Mouse (Mus musculus) ES-E14 (cell line): ENCODE measurements around the gene Parp2. TPM values are rescaled to one million over a fixed set of nuclear protein-coding genes. Genes with fewer than 3 reads are reported as not detected.

Experiments
- DNase-seq: peaks from one replicate; pipeline ENCODE4 v3.0.0-alpha.2; 2013; ENCODE audit warnings: low read depth, low spot score
- H3K27ac ChIP-seq: 2 replicates; pipeline ENCODE4 v1.5.1; 2012; ENCODE audit warnings: low read depth, mild to moderate bottlenecking, low read length, moderate library complexity, mixed read lengths; ENCODE audit not compliant: poor library complexity, insufficient read depth, severe bottlenecking
- H3K36me3 ChIP-seq: 2 replicates; pipeline ENCODE4 v1.6.1; 2012; ENCODE audit warnings: mild to moderate bottlenecking, low read length, moderate library complexity, mixed read lengths; ENCODE audit not compliant: control insufficient read depth, poor library complexity, insufficient read depth, severe bottlenecking
- H3K4me1 ChIP-seq, 2 experiments: fragments of 150-350 bp in 1 of 2; sonication (generic) in 1 of 2; 2 replicates each; pipeline ENCODE4 v1.6.1; 2012; ENCODE audit warnings: low read length in 2 of 2, mild to moderate bottlenecking in 1 of 2, mixed read lengths in 1 of 2; ENCODE audit not compliant: control insufficient read depth in 2 of 2, insufficient read depth in 2 of 2, poor library complexity in 1 of 2
- H3K4me3 ChIP-seq, 2 experiments: fragments of 150-350 bp in 1 of 2; sonication (generic) in 1 of 2; 2 replicates each; pipeline ENCODE4 v1.5.1; 2012; ENCODE audit warnings: low read length in 2 of 2, low read depth in 1 of 2, mild to moderate bottlenecking in 1 of 2, mixed read lengths in 1 of 2; ENCODE audit not compliant: insufficient read depth in 1 of 2, poor library complexity in 1 of 2, severe bottlenecking in 1 of 2
- H3K9ac ChIP-seq: 2 replicates; pipeline ENCODE4 v1.6.1; 2012; ENCODE audit warnings: low read depth, mild to moderate bottlenecking, low read length, mixed read lengths; ENCODE audit not compliant: poor library complexity, insufficient read depth, severe bottlenecking
- H3K9me3 ChIP-seq: fragments of 150-350 bp; sonication (generic); 2 replicates; pipeline ENCODE4 v1.6.1; 2012; ENCODE audit warnings: low read depth, mild to moderate bottlenecking, low read length; ENCODE audit not compliant: control insufficient read depth, insufficient read depth
- CHD2 ChIP-seq: IDR thresholded peaks from 2 replicates; pipeline ENCODE4 v1.6.1; 2014; ENCODE audit warnings: mild to moderate bottlenecking, low read depth, low read length, inconsistent platforms
- HCFC1 ChIP-seq: IDR thresholded peaks from 2 replicates; pipeline ENCODE4 v1.6.1; 2012; ENCODE audit warnings: low read length, inconsistent platforms, borderline replicate concordance; ENCODE audit not compliant: insufficient read depth
- MAFK ChIP-seq: IDR thresholded peaks from 2 replicates; pipeline ENCODE4 v1.6.1; 2014; ENCODE audit warnings: mild to moderate bottlenecking, low read depth, low read length, inconsistent platforms; ENCODE audit not compliant: insufficient read depth
- ZC3H11A ChIP-seq: IDR thresholded peaks from 2 replicates; pipeline ENCODE4 v1.6.1; 2012; ENCODE audit warnings: low read depth, mild to moderate bottlenecking, inconsistent platforms, low read length, borderline replicate concordance
- ZNF384 ChIP-seq: IDR thresholded peaks from 2 replicates; pipeline ENCODE4 v1.6.1; 2012; ENCODE audit warnings: low read depth, low read length, inconsistent platforms
- in situ Hi-C, 2 experiments: fragments of 600-800 bp; cut with MboI; formaldehyde crosslinking; loops; one replicate each; pipeline ENCODE4 v1.15.1; 2025; ENCODE audit warnings: low sequenced_read_pairs in 2 of 2, inconsistent platforms in 1 of 2; ENCODE audit not compliant: unreplicated experiment in 2 of 2
- total RNA-seq: library from RNA; depleted of rRNA; stranded (reverse); fragments of 300-350 nt; gene quantifications from 2 replicates; pipeline ENCODE4 v1.2.3, GENCODE M21; 2012; rRNA removed

Gene Parp2
- total RNA-seq, 1 experiment, result 44.7 TPM

DNA sequence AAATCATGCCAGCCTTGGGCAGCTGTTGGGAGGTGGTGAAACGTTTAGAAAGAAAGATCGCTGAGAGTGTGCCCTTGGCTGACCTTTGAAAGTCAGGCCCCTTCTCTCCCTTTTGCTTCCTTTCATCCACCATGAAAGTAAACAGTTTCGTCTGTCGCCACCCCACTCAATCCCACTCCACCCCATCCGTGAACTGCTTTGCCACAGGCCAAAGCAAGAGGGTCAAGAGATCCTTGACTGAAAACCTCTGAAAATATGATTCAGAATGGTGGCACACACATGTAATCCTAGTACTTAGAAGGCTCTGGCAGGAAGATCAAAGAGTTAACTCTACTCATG, 63.1 kb downstream of the Parp2 start:
- TF ChIP-seq ZNF384 (no peak), ZC3H11A (no peak), CHD2 (no peak), MAFK (no peak), HCFC1 (no peak)
- H3K4me1 ChIP-seq, result 0 out of 4 replicates have a peak, but pooled peaks cover 0 to under 1% of the 10 kb centered on the region in 2 experiments
- H3K9ac ChIP-seq, result peak overlapping the region; percentile 79
- H3K4me3 ChIP-seq, result peak overlapping the region; percentile 75 to 80
- H3K36me3 ChIP-seq, result no peaks in the 10 kb centered on the region; the same call in 1 of the 2 replicates
- no peaks in the 10 kb centered on the region for H3K9me3 ChIP-seq
- no peak for DNase-seq
- in situ Hi-C loops, result no loop called here
- H3K27ac ChIP-seq, result peak overlapping the region; percentile 75

Other genes starting within 250 kb of the Parp2 start
- not detected in 2 replicates for gene Olfr744, start 193.0 kb upstream of the Parp2 start, total RNA-seq
- gene Olfr745, start 168.5 kb upstream of the Parp2 start, total RNA-seq, result not detected in 2 replicates
- not detected in 2 replicates for gene Olfr746, start 160.8 kb upstream of the Parp2 start, total RNA-seq
- gene Olfr747, start 114.6 kb upstream of the Parp2 start, total RNA-seq, result not detected in 2 replicates
- gene Olfr748, start 100.5 kb upstream of the Parp2 start, total RNA-seq, result not detected in 2 replicates
- not detected in 2 replicates for gene Olfr749, start 62.7 kb upstream of the Parp2 start, total RNA-seq
- 28.4 and 65.9 TPM in 2 replicates for gene Ttc5, start 22.3 kb upstream of the Parp2 start, total RNA-seq
- gene Ccnb1ip1, start 109 bp upstream of the Parp2 start, total RNA-seq, result 24.1 and 29.4 TPM in 2 replicates
- gene Tep1, start 62.7 kb downstream of the Parp2 start, total RNA-seq, result 11.5 and 19.5 TPM in 2 replicates
- gene Klhl33, start 89.7 kb downstream of the Parp2 start, total RNA-seq, result 0.09 and 0.32 TPM in 2 replicates
- 19.1 and 34.9 TPM in 2 replicates for gene Osgep, start 117.1 kb downstream of the Parp2 start, total RNA-seq
- 127 and 205 TPM in 2 replicates for gene Apex1, start 117.1 kb downstream of the Parp2 start, total RNA-seq
- 19.4 and 42.3 TPM in 2 replicates for gene Pip4p1, start 123.0 kb downstream of the Parp2 start, total RNA-seq
- 74.8 and 115 TPM in 2 replicates for gene Pnp, start 123.2 kb downstream of the Parp2 start, total RNA-seq
- gene Gm49342, start 136.7 kb downstream of the Parp2 start, total RNA-seq, result 25.4 and 26.2 TPM in 2 replicates
- gene Pnp2, start 148.2 kb downstream of the Parp2 start, total RNA-seq, result 1.1 and 2.2 TPM in 2 replicates
- gene Rnase10, start 199.9 kb downstream of the Parp2 start, total RNA-seq, result not detected in 2 replicates
- gene Rnase9, start 234.0 kb downstream of the Parp2 start, total RNA-seq, result not detected in 2 replicates
- not detected in 2 replicates for gene Rnase11, start 242.3 kb downstream of the Parp2 start, total RNA-seq
- gene Rnase12, start 249.8 kb downstream of the Parp2 start, total RNA-seq, result 0.36 and 1.1 TPM in 2 replicates